Mouse (Mus musculus) heart, postnatal 4 days (tissue): Measurements from ENCODE around the gene Ankrd45. TPM values are rescaled to one million over a fixed set of nuclear protein-coding genes. Genes with fewer than 3 reads are reported as not detected.
"Not testable (repeated sequence)": the region's sequence is repeated elsewhere in the genome, so short reads cannot be mapped to it uniquely, and the experiment has no call there.

Experiments
- DNase-seq: peaks from one replicate; pipeline ENCODE4 v3.0.0; 2021
- total RNA-seq, 2 experiments: library from RNA; stranded (reverse); gene quantifications; 2 replicates each; pipeline ENCODE4 v1.2.3; 2021

Gene Ankrd45
- total RNA-seq, 2 experiments from 2014 or later: 3.8 TPM

DNA sequence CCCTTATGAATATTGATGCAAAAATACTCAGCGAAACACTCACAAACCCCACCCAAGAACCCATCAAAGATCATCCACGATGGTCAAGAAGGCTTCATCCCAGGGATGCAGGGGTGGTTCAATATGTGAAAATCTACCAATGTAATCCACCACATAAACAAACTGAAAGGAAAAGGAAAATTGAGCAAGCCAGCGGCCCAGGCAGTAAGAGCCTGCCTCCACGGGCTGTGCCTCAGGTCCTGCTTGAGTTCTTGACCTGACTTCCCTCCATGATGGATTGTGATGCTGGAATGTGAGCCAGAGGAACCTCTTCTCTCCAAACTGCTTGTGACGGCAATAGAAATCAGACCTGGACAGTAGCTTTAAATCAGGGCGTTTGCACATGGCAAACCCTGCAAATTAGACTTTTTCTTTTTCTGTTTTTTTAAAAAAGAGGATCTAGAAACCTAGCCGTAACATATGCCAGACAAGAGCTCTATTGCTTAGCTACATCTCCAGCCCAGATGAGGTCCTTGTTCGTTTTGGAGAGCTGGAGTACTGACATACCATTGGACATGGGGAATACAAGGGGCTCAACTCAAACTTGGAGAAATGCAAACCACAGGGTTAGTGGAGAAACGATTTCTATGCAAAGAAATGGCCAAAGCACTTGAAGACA lies 47.9 kb downstream of the Ankrd45 start:
- DNase-seq: no peak

DNA sequence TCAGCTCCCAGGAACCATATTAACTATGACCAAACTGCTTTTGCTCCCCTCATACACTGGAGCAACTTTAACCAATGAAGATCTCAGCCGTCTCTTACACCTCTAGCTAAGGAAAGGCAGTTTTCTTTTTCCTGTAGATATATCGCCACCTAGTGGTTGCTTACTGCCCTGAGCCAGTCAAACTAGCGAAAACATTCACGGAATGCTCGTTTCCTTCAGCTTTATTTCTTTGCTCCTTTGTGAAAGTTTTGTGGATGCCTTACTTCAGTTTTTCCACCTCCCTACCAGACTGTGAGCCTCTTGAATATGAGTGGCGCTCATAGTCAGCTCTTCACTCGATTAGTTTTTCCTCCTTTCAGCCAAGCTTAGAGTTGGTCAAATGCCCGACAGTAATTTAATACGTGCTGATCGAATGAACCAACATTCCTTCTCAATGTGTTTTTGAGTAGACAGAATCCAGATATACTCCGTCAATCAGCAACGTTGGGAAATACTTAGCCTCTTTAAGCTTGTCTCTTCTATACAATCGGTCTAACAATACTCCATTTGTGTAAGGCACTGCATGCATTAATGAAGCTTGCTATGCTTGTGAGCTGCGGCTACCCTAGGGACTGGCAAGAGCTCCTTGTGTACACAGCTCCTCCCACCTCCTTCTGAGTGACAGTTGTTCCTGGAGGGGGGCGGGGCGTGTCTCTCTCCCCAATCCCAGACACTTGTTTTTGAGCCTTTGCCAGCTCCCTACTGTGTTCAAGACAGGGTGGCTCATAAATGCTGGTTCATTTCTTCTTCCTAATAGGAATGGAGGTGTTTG lies 53.3 kb downstream of the Ankrd45 start:
- DNase-seq: peak; percentile 87

DNA sequence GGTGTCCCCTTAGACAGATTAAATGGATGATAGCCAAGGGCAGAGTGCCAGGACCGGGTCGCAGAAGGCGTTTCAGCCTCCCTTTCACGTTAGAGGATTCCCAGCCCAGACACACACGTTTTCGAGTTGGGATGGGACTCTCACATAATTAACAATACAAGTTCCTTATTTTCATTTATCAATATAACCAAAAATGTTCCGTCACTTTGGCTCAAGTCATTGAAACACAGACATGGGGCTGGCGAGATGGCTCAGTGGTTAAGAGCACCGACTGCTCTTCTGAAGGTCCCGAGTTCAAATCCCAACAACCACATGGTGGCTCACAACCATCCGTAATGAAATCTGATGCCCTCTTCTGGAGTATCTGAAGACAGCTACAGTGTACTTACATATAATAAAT lies 53.9 kb downstream of the Ankrd45 start:
- DNase-seq: not testable (repeated sequence)

DNA sequence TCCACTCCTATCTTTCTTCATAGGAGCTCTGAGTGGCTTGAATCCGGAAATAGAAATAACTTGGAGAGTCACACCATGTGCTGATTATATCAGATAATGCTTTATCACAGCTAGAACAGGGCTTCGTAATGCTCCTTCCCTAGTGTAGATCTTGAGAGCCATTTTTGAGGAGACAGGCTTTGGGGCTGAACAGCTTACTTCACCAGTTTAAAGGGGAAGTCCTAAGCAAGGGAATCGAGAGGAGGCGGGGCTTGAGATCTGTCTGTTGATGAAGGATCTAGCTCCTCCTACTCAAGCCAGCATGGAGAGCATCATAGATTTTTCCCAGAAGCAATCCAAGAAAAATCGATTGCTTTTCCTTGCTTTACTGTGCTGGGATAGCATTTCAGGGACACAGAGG lies 57.4 kb downstream of the Ankrd45 start:
- DNase-seq: no peak

DNA sequence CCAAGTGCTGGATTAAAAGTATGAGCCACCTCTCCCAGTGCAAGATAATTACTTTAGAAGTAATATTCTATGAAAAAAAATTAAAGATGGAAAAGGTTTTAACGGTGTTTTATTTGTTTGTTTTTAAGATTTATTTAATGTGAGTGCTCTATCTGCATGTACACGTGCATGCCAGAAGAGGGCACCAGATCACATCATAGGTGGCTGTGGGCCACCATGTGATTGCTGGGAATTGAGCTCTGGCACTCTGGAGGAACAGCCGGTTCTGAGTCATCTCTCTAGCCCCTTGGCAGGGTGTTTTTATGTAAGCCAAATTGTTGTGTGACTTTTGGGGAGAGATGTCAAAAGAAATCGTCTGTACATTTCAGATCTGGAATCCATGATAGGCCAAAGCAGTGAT lies 72.0 kb downstream of the Ankrd45 start:
- DNase-seq: peak; percentile 28

DNA sequence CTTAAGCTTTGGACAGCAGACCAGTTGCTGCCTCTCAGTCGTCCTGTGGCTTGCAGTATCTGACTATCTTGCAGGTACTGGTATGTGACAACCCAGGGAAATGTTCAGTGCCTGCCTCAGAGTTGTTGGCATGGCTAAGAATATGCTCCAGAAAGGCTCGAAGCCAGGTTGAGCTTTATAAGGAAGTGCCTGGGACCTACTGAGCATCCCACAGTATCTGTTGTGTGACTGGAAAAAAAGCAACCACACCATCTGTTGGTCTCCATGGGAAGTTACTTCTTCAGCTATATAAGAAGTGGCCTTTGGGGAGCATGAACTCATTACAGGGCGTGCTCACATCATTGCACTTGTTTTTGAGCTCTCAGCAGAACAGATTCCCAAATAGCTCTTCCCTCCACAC lies 77.3 kb downstream of the Ankrd45 start:
- no peak for DNase-seq

Other genes with a start within 250 kb of the Ankrd45 start
- 10 to 100 TPM; 34.1 to 35.0 TPM for gene Rc3h1, start 236.3 kb upstream of the Ankrd45 start, total RNA-seq
- under 1 TPM; 0.65 to 0.71 TPM for gene Serpinc1, start 164.1 kb upstream of the Ankrd45 start, total RNA-seq
- 10 to 100 TPM; 17.2 to 18.3 TPM for gene Zbtb37, start 107.8 kb upstream of the Ankrd45 start, total RNA-seq
- gene Dars2, start 72.0 kb upstream of the Ankrd45 start, total RNA-seq: 10 to 100 TPM; 18.4 to 20.1 TPM
- 10 to 100 TPM in 1 of 2 experiments, 1 to 10 TPM in 1; 8.2 to 10.0 TPM for gene Cenpl, start 72.0 kb upstream of the Ankrd45 start, total RNA-seq
- gene Klhl20, start 11.2 kb upstream of the Ankrd45 start, total RNA-seq: 10 to 100 TPM; 11.9 to 14.7 TPM
- gene Tex50, start 16.6 kb downstream of the Ankrd45 start, total RNA-seq: not detected
- gene Prdx6, start 108.5 kb downstream of the Ankrd45 start, total RNA-seq: 100 to 1,000 TPM; 203 to 210 TPM